Mouse (Mus musculus) thymus, postnatal 36 days (tissue): ENCODE results near the gene Usp2.

Experiments
- DNase-seq, 2 experiments: peaks; one replicate each; pipeline ENCODE4 v3.0.0; 2022; ENCODE audit warnings: mixed read lengths in 2 of 2

The Usp2 gene

DNA sequence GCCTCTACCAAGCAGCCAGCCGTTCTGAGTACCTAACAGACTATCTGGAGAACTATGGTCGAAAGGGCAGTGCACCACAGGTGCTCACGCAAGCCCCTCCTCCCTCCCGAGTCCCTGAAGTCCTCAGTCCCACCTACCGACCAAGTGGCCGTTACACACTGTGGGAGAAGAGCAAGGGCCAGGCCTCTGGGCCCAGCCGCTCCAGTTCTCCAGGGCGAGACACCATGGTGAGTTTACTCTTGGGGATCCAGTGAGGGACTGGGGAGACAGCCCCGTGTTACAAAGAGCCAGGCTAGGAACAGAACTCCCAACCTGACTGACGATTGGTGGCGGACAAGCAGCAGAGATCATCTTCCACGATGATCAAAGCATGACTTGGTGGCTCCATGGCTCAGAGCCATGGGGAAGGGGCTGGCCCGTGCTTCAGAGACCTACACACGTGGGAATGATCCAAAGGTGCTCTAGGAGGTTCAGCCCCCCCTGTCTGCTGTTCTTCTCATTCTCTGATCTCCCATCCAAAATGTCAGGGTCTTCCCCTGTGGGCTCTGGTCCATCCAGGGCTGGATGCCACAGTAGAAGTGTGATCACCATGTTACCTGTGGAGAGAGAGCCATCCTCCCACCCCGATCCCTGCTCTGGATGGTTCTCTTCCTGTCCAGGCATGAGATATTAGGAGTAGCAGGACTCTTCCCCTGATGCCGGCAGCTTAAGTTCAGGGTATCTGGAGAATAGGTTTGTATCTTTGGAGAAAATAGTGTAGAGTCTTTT lies 9.4 kb downstream of the Usp2 start:
- no peak for DNase-seq

DNA sequence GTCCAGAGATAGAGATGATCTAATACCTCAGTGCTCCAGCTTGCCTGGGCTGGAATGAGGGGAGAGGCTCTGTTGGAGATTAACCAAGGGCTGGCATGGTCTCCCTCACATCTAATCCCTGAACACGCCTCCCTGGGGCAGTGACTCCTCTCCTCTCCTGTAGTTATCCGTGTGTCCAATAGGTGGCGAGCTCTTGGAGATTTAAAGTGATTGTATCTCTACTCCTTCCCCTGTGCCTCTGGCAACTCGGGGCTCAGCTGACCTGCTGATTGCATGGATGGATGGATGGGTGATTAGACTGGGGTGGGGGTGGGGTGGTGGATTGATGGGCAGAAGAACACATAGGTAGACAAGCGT lies 9.9 kb downstream of the Usp2 start:
- peak in 1 of 2 experiments; percentile 41 for DNase-seq

DNA sequence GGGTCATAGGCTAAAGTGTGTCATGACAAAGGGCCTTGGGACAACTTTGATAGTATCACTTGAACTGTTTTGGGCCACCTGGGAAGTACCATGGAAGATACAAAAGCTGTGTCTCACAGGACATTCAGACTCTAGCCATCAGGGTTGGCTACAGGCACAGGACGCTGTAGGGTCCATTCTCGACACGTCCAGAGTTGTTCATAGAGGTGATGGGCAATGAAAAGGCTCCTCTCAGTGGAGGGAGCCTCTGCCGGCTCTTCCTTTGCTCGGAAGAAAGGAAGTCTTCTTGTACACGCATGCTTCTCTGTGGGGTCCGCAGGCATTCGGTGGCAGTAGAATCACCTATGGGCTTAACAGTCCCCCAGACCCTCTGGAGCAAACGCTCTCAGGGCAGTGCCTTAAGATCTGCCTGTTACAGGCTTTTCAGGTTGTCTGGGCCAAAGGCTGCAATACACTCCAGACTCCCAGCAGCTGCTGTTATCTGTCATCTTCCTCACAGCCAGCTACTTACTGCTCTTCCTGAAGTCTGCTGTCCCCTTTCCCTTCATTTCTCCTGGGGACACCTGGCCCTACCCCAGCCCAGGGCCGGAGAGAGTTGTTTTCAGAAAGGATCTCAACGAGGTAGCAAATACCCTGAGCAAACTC lies 10.6 kb downstream of the Usp2 start:
- no peak for DNase-seq

DNA sequence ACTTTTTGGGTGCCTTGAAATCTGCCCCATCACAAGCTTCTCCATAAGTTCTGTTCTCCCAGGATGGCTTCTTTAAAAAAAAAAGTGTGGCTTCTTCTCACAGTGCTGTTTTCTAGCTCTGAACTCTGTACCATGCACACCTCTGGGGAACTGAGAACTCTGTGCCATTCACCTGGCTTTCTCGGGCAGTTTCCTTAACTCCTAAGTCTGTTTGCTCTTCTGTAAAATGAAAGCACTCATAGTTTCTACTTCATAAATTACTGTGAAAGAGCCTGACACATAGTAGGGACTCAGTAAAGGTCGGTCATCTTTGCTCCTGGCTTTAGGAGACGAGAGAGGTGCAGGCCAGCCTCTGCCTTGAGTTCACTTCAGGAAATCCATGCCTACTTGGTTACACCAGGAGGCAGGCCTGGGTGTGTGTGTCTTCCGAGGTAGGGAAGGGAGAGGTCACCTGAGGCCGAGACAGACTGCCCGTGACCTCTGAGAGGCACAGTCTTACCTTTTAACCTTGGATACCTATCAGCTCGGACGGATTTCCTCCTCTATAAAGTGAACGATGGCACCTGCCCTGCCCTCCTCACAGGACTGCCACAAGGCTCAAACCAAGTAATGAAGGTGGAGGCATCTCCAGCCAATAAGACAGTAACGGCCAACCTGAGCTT lies 11.4 kb downstream of the Usp2 start:
- no peak for DNase-seq

DNA sequence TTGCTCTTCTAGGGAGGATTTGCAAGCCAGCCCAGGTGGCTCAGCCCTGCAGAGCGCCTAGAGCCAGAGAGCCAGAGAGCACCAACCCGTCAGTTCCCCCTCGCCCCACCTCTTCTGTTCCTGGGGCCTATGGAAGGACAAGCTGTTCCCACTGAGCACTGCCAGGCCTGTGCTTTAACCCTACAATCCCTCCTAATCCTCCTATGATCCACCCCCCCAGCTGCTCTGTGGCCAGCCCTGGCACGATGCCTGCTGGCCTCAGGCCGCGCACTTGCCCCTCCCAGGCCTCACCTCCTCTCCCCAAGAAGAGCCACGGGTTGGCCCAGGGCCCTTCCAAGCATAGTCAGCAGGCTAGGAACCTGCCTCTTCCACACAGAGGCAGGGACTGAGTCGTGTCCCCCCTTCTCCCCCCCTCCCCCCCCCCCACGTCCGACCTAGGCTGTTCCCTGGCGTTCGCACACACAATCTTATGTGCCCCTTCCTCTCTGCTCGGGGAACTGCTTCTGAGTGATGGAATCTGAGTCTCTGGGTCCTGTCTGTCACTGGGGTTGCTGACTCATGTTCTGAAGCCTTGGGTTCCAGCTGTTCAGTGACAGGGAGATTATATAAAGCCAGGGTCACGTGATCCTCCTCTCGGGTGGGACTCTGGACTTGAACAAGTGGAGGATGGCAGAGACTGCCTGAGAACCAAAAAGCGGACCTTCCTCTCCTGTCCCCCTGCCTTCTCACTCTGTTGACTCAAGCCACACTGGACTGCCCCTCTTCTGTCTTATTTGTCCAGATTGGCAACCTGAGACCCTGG lies 12.3 kb downstream of the Usp2 start:
- no peak for DNase-seq

DNA sequence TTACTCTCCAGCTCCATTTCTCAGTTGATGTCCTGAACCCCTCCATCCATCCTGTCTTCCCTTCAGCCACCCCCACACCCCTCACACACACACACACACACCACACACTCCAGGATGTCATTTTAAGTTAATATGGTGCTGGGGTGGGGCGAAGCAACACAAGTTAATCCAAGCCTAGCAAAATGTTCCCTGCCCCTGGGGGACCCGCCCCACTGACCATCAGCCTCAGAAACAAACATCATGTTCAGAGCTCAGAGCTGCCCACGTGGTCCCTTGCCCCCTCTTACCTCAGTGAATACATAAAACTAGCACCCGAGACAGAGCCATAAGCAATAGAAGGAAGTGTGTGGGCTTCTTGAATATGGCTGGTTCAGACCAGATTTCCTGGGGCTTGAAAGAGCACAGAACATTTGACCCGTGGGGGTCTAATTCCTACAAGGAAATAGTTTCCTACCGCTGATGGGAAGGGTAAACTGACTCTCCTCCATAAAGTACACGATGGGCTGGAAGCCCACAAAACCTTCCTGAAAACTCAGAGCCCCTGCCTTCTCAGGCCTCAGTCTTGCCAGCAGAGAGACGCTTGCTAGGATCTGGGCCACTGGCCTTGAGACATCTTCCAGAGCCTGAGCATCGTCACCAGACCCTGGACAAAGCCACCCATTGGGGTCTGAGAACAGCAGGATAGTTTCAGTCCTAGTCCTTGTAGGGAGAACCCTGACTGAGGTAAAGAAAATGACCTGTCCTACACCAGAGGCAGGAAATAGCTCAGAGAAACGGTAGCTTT lies 13.4 kb downstream of the Usp2 start:
- DNase-seq = no peak

DNA sequence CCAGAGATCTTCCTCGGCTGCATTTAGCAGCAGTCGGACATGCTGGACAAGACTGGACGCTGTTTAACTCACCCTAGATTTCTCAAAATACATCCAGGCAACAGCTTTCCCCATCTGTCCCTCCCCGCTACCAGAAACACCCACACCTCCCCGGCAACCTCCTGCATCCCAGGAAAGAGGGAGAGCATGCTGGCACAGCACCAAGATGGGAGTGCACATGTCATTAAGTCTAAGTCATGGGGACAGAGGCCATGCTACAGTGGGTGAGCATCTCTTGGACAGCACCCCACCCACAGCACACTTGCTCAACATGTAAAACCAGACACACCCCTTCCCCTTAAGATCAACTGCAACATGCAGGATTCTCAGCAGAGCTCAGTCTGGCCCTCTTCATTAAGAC lies 14.1 kb downstream of the Usp2 start:
- DNase-seq = no peak

DNA sequence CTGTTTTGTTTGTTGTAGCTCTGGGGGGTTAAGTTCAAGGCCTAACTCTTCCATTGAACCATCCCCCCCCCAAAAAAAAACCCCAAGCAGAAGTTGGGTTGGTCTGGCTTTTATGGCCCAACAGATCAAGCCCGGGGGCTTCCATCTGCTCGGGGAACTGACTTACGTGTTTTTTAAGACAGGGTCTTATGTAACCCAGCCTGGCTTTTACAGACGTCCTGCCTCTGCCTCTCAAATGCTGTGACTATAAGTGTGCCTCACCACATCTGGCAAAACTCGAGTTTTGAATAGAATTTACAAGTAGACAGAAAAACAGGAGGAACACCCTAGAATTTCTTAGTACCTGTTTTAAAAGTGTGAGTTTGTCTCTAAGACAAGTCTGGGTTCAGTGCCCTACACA lies 14.8 kb downstream of the Usp2 start:
- DNase-seq = no peak

DNA sequence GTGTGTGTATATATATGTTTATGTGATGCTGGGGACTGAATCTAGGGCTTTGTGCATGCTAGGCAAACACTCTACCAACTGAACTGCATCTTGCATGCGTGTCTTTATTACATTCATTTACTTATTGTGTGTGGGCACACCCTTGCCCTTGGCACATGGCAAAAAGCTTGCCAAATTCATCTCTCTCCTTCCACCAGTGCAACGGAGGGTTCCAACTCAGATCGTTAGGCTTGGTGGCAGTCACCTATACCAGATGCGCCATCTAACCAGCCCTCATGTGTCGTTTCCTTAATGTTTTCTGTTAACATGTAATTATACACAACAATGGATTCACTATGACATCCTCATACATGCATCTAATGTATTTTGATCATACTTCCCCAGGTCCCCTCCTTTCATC lies 15.4 kb downstream of the Usp2 start:
- DNase-seq = no peak

DNA sequence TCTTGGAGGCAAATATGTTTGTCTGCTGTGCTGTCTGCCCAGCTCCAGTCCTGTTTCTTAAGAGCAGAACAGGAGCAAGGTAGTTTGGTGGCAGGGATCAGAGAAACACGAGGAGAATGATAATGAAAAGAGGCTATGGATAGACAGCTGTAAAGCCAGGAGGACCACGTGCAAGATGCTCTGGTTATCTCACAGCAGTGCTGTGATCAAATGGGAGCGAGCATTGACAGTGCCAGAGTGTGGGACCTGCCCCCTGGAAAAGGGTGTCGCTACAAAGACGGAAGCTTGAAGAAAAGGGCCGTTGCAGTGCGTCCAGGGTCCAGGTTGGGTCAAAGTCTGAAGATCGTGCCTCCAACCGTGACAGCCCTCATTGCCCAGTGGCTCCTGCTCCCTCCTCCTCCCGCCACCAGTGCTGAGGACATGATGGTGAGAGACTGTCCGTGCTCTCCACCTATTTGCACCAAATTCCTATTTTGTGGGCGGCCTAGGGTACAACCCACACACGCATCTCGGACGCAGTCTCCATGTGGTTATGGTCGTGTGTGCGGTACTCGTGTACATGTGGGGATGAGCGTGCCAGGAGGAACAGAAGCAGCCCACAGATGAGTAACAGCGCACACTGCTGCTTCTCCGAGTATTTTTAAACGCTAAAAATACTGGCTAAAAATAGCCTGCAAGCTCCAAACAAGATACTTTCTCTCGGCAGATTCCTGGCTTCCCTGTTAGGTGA lies 16.7 kb downstream of the Usp2 start:
- DNase-seq = no peak

DNA sequence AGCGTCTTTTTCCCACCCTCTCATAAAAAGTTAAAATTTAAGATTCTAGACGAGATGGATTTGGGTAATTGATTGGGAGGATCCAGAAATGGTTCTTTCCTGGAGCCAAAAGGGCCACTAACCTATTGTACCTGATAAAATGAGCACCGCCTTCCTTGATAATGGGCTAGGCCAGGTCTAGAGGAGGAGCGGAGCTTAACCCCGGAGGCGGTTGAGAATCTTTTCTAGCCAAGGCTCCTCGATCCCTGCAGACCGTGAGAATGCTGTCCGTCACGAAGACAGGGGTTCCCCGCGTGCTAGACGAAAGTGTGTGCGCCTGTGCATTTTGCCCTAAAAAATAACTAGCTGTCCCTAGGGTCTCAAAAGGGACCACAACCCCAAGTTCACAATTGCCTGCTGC lies 17.4 kb downstream of the Usp2 start:
- no peak for DNase-seq

DNA sequence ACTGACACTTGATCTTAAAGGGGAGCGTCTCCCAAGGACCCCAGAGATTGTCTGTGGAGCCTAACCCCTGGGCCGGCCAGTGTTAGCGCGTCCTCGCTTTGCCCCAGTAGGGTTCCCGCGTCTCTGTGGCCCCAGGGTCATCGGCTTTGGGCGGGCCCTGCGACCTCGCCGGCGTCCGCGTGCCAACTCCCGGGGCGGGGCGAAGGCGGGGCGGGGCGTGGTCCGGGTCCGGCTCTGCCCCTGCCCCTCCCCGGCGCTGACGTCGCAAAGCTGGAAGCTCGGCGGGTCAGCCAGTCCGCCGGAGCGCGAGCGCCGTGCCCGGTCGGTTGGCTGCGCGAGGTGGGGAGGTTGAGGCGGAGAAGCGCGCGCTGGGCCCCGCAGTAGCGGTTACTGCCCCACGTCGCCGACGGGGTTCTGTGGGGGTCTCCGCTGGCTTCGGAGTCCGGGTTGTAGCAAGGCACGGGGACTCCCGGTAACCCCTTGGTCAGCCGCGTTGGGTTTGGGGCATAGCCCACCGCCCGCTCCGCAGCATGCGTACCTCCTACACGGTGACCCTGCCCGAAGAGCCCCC lies 17.9 kb downstream of the Usp2 start:
- peak; percentile 82 to 84 for DNase-seq

DNA sequence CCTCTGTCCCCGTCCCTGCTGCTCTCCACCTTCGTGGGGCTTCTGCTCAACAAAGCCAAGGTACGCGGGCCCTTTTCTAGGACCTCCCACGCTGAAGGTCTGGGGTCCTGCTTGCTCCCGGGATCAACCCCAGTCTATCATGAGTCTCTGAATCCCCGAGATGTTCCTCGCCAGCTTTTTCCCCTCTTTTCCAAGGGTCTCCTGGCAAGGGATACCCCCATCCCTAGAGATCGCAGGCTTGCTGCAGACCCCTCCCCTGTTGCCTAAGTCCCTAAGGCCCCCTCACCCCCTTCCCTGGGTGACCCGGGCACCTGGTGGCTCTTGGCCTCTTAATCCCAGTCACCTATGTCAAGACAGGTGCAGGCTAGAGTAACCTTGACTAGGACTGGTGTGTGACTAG lies 18.5 kb downstream of the Usp2 start:
- DNase-seq = no peak

DNA sequence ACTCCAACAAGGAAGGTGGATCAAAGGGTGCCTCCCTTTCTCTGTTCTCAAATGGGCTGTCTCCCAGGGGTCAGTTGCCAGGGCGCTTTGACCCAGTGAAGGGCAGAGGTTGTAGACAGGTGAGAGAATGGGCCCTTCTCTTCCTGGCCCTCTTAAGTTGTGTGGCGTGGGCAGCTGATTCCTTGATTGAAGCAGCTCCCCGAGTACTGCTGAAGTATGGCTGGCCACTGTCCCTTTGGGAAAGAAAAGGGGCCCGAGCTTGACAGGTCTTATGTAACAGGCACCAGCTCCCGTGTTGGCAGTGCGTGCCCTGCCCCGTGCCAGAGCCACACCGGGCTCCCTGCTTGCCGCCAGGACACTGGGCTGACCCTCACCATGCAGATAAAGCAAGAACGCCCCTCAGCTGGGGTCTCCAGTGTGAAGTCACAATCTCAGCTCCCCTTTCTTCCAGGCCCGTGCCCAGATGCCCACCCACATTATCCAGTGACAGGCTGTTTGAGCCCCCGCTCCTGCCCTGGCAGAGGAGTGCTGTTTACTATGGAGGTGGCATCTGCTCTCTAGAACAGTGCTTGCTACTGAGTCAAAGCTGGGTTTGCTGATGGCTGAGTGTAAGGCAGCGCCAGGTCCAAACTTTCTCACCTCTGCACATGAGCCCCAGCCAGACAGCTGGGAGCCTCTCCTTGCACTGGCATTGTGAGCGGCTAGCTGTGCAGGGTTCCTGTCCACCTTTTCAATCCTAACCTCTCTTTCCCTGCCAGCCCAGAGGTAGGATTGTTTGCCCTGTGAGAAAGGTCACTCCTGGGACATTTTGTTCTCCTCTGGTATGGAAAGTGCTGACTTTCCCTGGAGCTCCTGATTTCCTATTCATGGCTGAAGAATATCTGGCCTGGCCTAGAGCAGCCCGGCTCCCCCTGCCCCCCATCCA lies 19.2 kb downstream of the Usp2 start:
- DNase-seq = no peak

DNA sequence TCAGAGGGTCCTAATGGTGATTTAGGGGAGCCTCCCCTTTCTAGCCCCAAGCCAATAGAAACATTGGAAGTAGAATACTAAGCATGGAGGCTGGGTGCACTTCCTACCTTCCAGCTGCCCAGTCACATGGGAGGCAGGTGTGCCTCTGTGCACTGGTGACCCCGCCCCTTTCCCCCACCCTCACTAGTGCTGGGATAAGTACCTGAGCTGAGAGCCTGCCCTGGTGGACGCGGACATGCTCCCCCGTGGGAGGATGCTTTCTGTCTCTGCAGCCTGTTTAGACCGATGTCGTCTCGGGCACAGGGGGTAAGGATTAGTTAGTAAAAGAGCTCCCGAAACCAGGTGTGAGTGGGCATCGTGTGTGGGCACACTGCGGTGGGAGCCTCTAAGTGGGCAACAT lies 20.1 kb downstream of the Usp2 start:
- DNase-seq = no peak

DNA sequence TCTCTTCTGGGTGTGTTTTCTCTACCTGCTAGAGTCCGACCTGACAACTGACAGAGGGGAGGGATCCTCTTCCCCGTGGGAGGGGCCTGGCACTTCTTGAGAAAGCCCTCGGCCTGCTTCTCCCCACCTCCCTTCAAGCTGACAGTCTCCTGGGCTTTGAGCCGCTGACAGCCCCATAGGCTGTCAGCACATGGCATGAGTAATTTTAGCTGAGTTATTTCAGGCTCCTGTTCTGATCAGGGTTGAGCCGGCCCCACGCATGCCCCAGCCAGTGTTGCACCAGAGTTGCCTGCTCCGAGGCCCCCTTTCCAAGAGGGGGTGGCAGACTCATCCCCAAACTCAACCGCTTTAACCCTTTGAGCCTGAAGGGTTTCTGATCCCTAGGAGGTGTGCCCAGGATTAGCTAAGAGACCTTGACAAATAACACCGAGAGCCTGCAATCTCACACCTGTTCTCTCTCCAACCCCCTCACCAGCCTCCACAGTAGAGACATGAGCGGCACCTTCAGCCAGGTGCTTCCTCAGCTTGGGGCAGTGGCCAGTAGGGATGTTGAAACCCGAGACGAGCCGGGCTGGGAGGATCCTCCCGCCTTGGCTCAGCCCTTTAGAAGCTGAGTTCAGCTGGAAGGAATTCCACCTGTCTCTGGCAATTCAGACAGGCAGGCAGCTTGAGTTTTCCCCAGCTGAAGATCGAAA lies 21.1 kb downstream of the Usp2 start:
- DNase-seq = no peak

DNA sequence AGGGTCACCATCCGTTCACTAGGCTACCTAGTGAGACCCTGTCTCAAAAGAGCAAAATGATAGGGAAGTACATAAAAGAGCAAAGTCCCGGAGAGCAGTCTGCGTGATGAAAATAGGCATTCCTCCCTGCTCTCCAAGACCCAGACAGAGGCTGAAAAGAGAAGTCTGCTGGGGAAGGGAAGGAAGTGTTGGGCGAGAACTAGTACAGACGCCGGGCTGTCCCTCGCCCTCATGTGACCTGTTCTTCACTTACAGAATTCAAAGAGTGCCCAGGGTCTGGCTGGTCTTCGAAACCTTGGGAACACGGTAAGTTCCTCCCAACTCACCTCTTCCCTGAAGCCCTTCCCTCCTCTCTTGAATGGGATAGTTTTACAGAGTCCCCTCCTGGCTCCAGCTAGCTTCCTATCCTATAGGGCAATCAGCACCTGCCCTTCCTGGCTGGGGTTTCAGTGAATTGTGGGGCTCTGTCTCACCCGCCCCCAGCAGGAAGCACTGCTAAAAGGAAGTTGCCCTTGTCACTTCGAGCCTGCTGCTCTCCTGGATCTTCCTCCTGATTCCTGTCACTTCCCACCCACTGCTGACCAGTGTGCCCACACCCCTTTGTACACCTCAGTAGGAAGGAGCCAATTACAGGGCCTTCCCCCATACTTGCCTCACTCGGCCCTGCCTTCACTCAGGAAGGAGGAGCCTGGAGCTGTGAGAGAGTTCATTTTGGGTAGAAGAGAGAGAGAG lies 22.2 kb downstream of the Usp2 start:
- peak; percentile 38 to 50 for DNase-seq

DNA sequence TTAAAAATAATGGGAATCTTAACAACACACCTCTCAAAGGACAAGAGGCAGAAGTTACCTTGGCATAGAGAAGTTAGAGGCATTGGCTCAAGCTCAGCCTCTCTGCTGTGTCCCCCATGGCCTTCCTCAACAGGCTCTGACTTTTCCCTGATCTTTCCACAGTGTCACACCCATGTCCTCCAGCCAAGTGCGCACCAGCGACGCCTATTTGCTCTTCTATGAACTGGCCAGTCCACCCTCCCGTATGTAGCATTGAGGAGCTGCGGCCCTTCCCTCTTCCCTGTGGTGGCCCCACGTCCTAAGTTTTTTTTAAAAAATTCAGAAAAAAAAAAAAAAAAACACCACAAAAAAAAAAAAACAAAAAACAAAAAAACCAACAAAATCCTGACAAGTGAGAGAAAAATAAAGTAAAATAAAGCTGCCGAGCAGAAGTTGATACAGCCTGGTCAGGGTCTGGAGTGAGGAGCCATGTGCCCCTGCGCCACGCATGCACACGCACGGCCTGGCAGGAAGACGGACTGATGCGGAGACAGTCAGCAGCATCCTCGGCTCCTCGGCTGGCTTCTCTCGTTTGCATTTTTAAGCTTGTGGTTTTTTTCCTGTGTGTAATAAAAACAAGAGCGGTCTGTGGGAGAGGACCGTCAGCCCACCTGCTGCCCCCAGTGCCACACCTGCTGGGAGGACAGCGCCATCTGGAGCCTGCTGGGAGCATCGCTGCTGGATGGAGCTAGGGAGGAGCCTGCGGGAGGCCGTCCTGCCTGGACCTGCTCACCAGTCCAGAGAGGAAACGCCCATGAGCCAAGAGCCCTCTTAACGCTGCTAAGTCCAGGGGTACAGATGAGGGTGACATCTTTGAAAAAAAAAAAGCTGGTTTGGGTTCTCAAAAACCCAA lies 27.0 kb downstream of the Usp2 start:
- DNase-seq = peak; percentile 89
